Mouse (Mus musculus): ENCODE measurements around the gene 1700012B09Rik.

1700012B09Rik gene

DNA sequence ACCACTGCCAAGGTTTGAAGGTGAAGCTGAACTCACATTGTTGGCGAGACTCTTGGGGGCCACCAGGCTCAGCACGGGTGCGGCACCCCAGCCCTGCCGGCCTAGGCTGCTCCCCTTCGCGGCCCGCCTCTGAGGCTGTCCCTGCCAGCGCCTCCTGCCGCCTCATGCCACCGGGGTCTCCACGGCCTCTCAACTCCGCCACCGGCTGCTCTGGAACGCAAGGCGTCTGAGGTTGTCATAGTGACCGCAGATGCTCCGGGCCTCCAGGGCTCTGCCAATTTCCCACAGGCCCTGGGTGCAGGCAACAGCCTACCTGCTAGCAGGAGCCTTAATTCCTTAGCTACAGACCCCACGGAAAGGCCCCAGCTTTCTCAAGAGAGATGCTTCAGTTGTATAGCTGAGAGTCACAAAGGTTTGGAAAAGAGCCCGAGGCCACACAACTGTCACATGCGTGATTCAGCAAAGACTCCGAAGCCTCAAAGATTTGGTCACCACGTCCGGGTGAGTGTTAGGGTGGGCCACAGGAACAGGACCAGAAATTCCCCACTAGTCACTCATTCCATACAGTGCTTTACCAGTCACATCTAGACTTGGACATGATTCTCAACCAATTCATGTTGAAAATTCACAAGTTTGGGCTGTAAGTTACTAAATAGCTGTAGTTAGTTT is at the start of gene 1700012B09Rik:
TSS of gene 1700012B09Rik (minus strand) at position 228 of the 669 bp plus-strand sequence.
- no peak for DNase-seq (ENCODE audit: low spot score in 2 of 2)

DNA sequence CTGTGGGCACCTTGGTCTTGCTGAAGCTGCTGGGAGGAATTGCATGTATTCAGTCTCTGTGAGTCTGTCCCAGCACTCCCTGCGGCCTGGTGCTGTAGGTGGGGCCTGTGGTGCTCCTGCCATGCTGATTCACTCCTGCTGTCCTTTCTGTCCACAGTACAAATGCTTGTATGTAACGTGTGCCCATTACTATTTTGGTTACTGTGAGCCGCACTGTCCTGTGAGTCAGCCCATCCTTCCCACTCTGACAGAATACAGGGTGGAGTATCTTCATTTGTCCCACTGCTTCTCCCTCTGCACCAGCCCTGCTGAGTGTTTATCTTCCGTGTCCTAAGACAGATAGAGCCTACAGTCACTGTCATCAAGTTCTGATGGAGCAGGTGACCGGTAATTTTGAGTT is 39.3 kb upstream of the 1700012B09Rik start:
- DNase-seq (ENCODE audit: low spot score in 2 of 2) = no peak

DNA sequence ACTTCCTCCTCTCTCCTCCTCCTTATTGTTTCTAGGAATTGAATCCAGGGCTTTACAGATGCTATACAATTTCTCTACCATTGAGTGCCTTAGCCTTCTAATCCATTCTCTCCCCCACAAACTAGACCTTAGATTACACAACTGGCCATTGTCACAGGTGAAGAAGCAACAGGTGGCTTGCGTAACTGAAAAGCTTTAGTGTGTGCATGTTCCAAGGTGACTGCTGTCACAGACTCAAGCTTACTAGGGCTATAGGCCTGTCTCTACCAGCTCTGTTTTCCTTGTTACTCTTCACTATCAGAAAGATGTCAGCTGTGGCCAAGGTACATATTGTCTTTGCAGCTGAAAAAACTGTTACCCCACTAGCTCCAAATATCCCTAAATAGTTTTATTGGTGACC is 36.0 kb upstream of the 1700012B09Rik start:
- no peak for DNase-seq (ENCODE audit: low spot score in 2 of 2)

DNA sequence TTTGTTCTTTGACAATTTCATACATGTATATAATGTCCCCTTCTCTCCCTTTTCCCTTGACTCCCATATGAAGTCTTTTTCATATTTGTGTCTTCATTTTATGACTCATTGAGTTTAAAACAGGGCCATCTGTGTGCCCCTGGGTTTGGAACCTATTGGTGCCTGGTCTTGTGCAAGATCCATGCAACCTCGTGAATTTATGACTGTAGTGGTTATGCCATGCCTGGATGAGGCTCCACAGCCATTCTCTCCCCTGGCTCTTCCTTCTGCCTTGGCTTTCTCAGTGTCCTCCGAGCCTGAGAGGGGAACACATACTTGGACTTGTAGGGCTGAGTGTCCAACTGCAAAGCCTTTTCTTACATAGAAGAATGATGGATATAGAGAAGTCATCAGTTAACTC is 34.9 kb upstream of the 1700012B09Rik start:
- DNase-seq (ENCODE audit: low spot score in 2 of 2) = no peak

DNA sequence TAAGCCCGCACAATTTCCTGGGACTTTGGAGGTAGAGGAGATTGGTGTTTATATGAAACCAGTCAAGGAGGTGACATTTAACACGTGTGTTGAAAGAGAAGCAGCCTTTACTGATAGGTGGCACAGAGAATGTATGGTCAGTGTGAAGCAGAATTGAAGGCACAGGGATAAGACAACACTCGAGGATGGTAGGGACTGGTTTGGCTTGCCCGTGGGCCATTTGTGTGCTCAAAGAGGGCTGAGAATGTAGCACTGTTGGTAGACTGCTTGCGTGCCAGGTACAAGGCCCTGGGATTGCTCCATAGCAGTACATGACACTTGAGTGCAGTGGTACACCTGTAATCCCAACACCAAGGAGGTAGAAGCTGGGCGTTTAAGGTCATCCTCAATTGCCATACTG is 16.5 kb upstream of the 1700012B09Rik start:
- DNase-seq (ENCODE audit: low spot score in 2 of 2) = no peak

DNA sequence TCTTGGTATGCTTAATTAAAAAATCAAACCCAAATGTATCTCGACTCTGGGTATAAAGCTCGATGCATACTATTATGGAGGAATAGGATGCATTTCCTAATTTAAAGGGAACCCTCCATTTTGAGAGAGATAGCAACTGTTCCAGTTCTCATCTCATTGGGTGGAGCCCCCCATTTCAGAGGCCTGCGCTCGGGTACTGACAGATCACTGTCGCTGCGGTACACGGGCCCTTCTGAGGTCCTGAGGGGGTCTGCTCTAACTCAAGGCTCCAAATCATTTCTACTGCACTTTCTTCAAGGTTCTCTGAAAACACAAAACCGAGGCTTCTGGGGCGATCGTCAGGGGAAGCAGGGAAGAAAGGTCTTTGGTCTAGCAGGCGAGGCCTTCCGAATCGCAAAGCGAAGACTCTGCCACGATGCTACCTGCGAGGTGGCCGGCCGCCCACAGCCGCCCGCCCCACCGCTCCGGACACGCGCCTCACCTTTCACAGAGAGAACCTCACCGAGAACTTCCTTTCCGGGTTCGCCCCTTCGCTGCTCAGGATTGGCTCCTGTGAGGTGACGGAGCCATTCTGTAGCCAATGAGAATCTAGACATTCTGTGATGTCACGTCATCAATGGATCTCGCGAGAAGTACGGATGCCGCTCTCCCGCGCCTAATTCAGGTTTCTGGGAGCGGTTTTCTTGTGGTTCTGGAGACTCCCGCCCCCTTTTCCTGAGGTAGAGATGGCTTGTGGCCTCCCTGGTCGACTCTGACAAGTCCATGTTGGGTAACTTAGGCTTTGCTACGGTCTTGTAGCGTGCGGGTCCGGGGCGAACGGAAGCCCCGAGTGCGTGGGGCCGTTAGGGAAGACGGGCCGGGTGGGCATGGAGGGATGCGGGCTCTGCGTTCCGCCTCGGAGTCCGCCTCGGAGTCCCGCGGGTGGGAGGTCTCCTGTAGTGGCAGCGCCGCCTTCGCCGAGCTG is 13.5 kb upstream of the 1700012B09Rik start, which contains the start of the genes Mre11a and Ankrd49:
TSS of gene Mre11a (plus strand) at position 616 of the 964 bp plus-strand sequence.
TSS of gene Ankrd49 (minus strand) at position 818 of the 964 bp plus-strand sequence.
- peak; percentile 89 to 93 for DNase-seq (ENCODE audit: low spot score in 2 of 2)

DNA sequence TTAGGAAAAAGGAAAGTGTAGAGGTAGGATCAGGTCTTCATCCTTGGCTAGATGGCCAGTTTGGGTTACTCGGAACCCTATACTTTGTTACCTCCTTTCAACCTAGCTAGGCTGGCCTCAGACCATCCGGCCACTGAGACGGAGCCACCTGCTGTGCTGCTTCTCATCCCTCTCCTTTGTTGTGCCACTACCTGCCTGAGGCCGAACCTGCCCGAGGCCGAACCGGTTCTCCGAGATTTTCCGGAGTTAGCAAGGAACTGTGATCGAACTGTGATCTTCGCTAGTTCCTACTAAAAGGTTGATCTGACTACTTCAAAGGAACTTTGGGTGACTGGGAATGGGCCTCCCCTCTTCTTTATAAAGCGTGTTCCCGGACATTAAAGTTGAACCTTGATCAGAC is 7.5 kb upstream of the 1700012B09Rik start:
- DNase-seq (ENCODE audit: low spot score in 2 of 2) = no peak

DNA sequence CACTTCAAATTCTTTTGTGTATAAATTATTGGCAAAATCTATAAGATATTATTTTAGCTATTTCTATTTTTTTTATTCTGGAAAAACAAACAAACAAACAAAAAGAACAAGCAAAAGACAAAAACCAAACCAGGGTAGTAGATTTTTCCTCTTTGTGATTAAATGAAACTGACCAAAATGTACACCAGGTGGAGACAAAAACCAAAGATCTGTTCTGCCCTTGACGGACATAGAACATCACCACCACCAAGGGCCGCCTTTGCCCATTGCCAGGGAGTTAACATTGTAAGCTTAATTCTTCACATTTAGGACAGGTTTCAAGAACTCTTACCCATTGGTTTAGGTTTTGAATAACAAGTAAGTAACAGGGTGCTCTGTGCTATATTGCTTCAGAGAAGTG is 3.0 kb upstream of the 1700012B09Rik start:
- no peak for DNase-seq (ENCODE audit: low spot score in 2 of 2)

DNA sequence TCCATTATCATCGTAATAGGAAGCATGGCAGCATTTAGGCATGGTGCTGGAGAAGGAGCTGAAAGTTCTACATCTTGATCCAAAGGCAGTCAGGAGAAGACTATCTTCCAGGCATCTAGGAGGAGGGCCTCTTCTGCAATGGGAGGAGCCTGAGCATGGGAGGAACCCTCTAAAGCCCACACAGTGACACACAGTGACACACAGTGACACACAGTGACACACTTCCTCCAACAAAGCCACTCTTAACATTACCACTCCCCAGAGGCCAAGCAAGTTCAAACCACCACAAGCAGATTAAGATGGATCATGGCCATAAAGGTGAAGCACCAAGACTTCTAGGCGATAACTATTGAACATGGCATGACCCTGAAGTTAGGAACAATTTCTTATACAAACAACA is 1.2 kb upstream of the 1700012B09Rik start:
- DNase-seq (ENCODE audit: low spot score in 2 of 2) = no peak

DNA sequence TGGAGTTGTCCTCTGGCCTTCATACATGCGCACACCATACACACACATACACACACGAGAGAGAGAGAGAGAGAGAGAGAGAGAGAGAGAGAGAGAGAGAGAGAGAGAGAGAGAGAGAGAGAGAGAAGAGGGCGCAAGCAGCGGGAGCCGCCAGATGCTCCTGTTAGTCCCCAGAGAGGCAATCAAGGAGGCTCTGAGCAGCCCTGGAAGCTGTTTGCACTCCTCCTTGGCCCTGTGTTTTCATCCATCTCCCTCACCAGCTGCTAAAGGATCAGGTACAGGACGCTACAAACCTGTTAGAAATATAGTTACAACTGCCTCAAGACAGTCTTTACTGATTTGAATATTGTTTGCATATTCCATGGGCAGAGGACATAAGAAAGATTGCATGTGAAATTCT is 1.0 kb downstream of the 1700012B09Rik start:
- DNase-seq (ENCODE audit: low spot score in 2 of 2) = no peak

DNA sequence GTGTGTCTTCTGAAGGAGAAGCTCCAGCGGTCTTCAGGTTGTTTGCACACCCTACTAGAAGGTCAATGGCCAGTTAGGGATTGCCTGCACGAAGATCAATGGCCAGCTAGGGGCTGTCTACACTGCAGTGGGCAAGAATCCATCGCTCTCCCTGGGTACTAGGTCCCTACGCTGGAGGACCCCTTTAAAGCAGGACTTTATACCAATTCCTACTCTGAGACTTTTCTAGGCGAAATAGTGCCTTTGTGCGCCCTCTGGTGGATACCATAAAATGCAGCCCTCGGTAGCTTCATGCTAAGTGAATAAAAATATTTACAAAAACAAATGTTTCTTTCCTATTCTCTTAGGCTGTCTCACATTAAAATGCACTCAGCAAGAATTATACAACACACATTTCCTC is 6.1 kb downstream of the 1700012B09Rik start:
- peak in 1 of 2 experiments; percentile 5 for DNase-seq (ENCODE audit: low spot score in 2 of 2)

DNA sequence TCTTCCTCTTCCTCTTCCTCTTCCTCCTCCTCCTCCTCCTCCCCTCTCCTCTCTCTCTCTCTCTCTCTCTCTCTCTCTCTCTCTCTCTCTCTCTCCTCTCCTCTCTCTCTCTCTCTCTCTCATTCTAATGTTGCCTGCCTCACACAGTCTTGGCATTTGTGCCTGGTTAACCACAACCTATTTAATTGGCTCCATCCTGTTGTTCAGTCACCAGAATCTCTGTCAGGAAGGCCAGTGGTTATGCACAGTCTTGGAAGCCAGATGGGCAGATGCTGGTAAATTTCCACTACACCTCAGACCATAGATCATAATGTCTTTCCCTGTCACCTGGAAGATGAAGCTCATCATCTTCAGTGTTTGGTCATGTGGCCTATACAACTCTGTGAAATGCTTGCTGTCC is 11.6 kb downstream of the 1700012B09Rik start:
- DNase-seq (ENCODE audit: low spot score in 2 of 2) = no peak

DNA sequence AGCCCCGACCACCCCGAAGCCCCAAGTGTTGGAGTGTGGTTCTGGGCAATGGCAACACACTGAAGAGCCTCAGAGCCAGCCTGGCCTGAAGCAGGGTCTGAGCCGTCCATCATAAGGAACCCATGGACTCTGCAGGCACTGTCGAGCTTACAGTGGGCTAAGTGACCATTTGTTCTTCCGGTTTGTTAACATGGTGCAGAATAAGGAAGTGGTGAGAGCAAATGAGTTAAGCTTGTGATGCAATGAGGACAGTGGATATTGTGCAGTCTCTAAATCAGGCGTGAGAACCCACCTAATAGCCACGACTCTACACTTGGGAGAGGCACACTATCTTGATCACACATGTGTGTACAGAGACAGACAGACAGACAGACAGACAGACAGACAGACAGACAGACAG is 12.2 kb downstream of the 1700012B09Rik start:
- peak in 1 of 2 experiments; percentile 12 for DNase-seq (ENCODE audit: low spot score in 2 of 2)

DNA sequence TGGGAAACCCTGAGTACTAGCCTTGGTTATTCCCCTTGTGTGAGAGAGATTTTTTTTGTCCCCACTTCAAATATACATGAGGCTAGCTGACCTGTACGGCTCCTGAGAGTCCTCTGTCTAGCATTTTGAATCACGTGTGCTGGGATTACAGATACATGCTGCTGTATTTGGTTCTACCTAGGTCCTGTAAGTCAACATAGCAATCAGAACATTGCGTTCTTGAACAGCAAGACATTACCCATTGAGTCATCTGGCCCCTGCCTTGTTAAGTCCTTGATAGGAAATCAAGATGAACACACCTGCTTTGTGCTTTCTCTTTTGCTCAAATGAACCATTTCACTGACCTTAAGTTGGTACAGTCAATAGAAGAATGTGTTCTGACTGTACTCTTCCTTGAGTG is 16.4 kb downstream of the 1700012B09Rik start:
- no peak for DNase-seq (ENCODE audit: low spot score in 2 of 2)

DNA sequence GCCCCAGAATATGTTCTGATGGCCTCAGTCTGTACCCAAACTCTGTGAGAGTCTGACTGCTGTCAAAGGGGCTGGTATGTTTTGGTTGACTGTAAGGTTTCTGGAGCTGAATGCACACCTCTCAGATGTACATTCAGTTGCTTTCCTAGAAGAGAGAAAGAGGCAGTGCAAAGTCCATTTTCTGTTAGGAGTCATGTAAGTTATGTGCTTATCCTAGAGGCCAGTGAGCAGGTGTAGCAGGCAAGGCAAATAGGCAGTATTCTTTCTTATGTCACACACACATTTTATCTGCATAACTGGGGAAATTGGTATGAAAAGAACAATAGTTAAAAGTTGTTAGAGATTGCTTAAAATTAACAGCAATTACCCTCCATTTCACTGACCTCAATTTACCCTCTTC is 16.9 kb downstream of the 1700012B09Rik start:
- DNase-seq (ENCODE audit: low spot score in 2 of 2) = no peak

DNA sequence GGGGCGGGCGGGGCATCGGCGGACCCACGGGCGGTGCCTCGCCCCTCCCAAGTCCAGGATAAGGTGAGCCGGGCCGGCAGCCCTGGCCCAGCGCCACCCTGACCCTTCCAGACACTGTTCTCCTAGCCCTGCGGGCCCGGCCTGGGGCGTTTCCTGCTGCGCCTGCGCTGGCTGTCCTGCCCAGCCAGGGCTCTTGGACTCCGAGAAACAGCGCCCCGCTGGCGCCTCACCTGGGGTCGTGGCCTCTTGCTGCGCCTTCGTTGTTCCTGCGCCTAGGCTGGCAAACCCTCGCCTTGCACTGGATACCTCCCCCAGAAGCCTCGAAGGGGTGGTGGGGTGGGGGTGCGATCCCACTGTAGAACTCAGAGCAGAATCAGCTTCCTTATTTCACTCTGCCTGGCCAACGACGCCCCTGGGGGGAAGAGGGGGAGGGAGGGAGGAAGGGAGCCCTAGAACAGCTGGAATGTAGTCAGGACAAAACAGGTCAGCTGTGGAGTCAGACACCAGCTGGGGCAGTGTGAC is 18.8 kb downstream of the 1700012B09Rik start, which contains the start of gene Fut4:
TSS of gene Fut4 (minus strand) at position 393 of the 522 bp plus-strand sequence.
- peak; percentile 15 to 24 for DNase-seq (ENCODE audit: low spot score in 2 of 2)

DNA sequence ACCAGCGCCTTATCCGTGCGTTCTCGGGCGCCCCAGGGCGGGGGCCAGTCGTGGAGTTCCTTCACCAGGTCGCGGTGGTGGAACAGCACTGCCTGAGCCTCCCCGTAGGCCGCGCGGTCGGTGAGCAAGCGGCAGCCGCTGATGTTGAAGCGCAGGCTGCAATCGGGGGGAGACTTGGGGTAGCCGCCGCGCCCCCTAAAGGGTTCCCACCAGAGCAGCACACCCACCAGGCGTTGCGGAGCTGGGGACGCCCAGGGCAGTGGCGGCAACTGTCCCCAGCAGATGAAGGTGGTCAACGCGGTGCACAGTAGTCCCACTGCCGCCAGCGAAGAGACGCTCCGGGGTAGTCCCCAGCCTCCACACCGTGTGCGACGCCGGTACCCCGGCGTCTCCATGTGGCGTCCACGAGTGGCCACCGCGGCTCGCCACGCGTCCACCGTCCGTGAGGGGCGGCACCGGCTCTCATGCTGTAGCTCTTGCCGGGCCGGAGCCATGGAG is 19.3 kb downstream of the 1700012B09Rik start:
- DNase-seq (ENCODE audit: low spot score in 2 of 2) = no peak

DNA sequence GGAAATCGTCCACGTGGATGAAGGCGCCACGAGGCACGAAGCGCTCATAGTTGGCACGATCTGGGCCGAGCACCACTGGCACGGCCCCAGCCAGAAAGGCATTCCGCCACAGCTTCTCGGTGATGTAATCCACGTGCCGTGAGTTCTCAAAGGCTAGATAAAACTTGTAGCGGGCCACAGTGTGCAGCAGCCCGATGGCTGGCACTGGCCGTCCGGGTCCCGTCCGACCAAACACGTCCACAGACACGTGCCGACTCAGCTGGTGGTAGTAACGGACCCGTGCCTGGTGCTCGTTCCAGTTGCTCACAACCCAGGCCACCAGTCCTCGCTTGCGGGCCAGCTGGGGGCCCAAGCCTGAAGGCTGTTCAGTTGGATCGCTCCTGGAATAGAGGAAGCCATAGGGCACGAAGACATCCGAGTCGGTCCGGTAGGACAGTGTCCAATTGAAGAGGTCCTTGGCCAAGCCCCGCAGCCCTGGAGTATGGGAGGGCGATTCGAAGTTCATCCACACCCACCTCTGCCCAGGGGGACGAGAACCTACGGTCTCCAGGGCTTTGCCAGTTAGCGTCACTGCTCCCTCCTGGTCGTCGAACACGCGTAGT is 19.8 kb downstream of the 1700012B09Rik start:
- no peak for DNase-seq (ENCODE audit: low spot score in 2 of 2)

DNA sequence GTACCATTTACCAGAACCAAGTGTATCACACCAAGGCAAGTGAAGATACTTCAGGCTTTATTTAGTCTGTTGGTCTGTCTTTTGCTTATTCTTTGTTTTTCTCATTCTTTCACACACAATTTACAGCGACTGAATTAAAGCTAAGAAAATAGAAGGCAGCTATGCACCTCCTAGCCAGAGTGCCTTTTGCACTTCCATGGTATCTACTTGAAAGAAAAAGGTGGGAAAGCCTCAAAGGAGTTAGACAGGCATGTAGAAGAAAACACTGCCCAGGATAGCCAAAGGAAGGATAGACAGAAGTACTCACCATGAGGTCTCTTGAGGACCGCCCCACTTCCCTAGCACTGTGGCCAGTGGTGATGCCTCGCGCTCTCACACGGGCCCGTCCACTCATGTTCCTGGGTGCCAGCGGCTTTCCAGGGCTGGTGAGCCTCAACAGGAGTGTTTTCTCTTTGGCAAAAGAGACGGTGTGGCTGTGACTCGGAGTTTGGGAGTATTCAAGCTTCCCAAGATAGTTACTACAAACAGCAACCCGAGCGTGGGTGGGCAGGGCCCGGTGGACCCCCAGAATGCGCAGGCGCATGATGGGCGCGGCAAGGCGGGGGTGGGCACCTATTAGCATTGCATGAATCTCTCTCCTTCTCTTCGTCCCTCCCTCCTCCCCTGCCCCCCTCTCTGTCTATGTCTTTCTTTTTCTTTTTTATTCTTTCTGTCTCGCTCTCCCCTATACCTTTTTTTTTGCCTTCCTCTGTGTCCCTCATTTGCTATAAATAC is 30.5 kb downstream of the 1700012B09Rik start, which contains the start of gene Piwil4:
TSS of gene Piwil4 (minus strand) at position 583 of the 774 bp plus-strand sequence.
- DNase-seq (ENCODE audit: low spot score in 2 of 2) = no peak

DNA sequence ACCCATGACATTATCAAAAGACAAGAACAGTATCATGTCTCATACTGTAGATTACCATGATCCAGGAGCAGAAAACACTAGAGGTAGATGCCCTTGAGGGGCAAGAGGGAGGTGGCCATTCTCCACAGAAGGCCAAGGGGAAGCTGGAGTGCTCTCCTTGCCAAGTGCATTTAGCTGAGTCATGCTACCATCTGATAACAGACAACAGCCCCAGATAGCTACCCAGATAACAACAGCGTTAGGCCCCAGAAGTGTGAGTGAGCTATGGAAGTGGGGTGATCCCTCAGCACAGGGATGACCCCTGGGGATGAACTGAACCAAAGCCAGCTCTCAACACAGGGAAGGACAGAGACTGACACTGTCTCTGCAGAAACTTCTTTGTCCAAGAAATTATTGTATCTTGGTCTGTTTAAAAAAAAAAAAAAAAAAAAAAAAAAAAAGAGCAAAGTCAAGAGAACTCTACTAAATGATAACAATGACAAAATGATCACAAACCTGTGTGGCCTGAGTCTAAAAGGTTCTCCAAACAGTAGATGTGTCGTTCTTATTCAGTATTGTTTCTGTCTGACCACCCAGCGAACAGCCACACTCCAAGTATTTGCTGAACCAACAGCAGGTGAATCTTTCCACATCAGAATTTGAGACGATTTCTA is 31.2 kb downstream of the 1700012B09Rik start:
- DNase-seq (ENCODE audit: low spot score in 2 of 2) = no peak
